Mouse (Mus musculus): Measurements from ENCODE around the gene Trim80.

- TF ChIP-seq CTCF (IDR thresholded peaks at IDR 0.05; ENCODE audit: low read depth) (no peak), EP300 (IDR thresholded peaks at IDR 0.05; ENCODE audit: low read depth) (no peak)
These were observed 20.6 kb downstream of the Trim80 start for GRCm38 (mm10) chr11:115460976-115461375.

Measured in heart, postnatal 0 days (tissue).